Mouse (Mus musculus) limb, embryonic 10.5 days (tissue): ENCODE data around the gene Cnst. TPM values are rescaled to one million over a fixed set of nuclear protein-coding genes. Genes with fewer than 3 reads are reported as not detected.

Source experiments
- DNase-seq: peaks from one replicate; pipeline ENCODE4 v3.0.0-alpha.2; 2017; ENCODE audit warnings: low spot score
- H3K27ac ChIP-seq: fragments of 300-500 bp; sonication (generic); 2 replicates; pipeline ENCODE4 v1.5.1; 2016; ENCODE audit warnings: mild to moderate bottlenecking
- H3K27me3 ChIP-seq: fragments of 300-500 bp; sonication (generic); 2 replicates; pipeline ENCODE4 v1.6.1; 2016; ENCODE audit warnings: low read depth, mild to moderate bottlenecking; ENCODE audit not compliant: poor library complexity, severe bottlenecking
- H3K36me3 ChIP-seq: fragments of 300-500 bp; sonication (generic); 2 replicates; pipeline ENCODE4 v1.6.1; 2016; ENCODE audit warnings: mild to moderate bottlenecking, moderate library complexity
- H3K4me1 ChIP-seq: fragments of 300-500 bp; sonication (generic); 2 replicates; pipeline ENCODE4 v1.6.1; 2016
- H3K4me3 ChIP-seq: fragments of 300-500 bp; sonication (generic); 2 replicates; pipeline ENCODE4 v1.5.1; 2016; ENCODE audit warnings: mild to moderate bottlenecking, moderate library complexity
- H3K9me3 ChIP-seq: fragments of 300-500 bp; sonication (generic); replicated peaks from 2 replicates; pipeline ENCODE4 v1.6.1; 2016; ENCODE audit warnings: mild to moderate bottlenecking
- WGBS: fragments of 180-500 bp; shearing (Covaris S2); methylation state at CpG from one replicate; pipeline ENCODE4 v1.1.7; 2016; 5-methylcytosine and 5-hydroxymethylcytosine counted together
- polyA plus RNA-seq: library from polyadenylated mRNA; unstranded; fragments of >200 nt; fragmentation: Nextera tagmentation; extraction: Ambion mirVana; gene quantifications from 2 replicates; pipeline ENCODE4 v1.2.1, GENCODE M21; 2016

The Cnst gene
- polyA plus RNA-seq, 1 experiment from 2014 or later: 17.0 TPM

DNA sequence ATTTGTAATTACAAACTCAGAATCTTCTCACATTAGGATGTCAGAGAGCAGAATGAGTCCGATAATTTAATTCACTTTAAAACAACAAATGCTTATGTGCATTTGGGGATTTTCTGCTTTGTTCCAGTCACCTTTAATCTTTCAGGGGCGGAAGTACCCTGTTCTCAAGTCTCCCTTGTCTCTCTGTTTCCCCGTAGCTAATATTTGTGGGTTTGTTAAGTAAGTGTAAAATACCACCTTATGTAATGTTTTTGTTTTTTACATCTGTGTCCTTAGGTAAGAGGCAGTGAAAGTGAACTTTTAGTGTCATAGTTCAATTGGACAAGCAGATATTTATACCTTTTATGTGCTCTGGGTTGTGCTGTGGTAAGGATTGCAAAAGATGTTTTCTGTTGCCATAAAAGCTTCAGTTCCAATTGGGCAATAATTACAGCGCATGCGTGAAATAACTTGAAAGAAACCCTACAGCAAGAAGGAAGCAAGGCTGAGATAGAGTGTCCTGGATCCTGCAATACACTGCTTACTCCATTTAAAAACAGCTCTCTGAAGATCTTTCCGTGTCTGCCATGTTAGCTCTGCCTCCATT, 14.8 kb downstream of the Cnst start:
- no peaks in the 10 kb centered on the region for H3K9me3 ChIP-seq
- H3K27ac ChIP-seq: no peak overlapping the region
- no peak overlapping the region for H3K4me3 ChIP-seq
- DNase-seq: no peak
- no peaks in the 10 kb centered on the region for H3K36me3 ChIP-seq
- peaks cover 8% of the 10 kb centered on the region for H3K4me1 ChIP-seq
- WGBS: 93% methylated on average over 6 of the region's 6 CpGs
- H3K27me3 ChIP-seq: no peaks in the 10 kb centered on the region

DNA sequence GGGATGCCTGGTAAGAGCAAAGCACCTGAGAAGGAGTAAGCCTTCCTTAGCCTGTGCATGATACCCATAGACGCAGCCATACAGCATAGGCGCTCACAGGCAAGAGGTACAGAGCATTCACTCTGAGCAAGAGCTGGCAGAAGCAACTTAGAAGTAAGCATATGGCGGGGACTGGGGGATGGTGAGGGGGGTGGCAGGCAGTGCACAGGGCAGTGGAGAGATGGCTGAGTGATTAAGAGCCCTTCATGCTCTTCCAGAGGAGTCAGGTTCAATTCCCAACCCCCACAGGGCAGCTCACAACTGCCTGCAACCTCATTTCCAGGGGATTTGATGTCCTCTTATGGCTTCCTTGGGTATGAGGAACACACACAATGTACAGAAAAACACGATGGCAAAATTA, 17.0 kb downstream of the Cnst start:
- Histone ChIP-seq H3K36me3 (no peaks in the 10 kb centered on the region), H3K4me3 (no peak overlapping the region), H3K4me1 (peaks cover 17% of the 10 kb centered on the region), H3K27me3 (no peaks in the 10 kb centered on the region), H3K9me3 (no peaks in the 10 kb centered on the region), H3K27ac (no peak overlapping the region)
- 85% methylated on average over 4 of the region's 4 CpGs for WGBS
- DNase-seq: no peak

DNA sequence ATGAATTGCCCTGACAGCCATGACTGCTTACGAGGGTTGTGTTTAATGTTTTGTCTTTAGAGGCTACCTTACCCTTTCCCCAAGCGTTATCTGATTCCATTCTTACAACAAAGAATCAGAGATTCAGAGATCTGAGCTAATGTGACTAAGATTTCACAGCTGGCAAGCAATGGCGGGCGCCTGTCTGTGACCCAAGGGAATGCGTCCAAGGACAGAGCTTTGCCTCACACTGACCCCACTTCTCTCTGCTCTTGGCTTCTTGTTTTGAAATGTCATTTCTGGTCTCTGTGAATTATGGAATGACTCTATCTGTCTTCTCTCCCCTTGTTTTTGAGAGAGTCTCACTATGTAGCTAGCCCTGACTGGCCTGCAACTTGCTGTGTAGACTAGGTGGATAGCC, 17.8 kb downstream of the Cnst start:
- Histone ChIP-seq H3K9me3 (no peaks in the 10 kb centered on the region), H3K4me3 (no peak overlapping the region), H3K27me3 (no peaks in the 10 kb centered on the region), H3K27ac (no peak overlapping the region), H3K4me1 (peaks cover 17% of the 10 kb centered on the region), H3K36me3 (no peaks in the 10 kb centered on the region)
- WGBS: 84% methylated on average over 5 of the region's 5 CpGs
- no peak for DNase-seq

DNA sequence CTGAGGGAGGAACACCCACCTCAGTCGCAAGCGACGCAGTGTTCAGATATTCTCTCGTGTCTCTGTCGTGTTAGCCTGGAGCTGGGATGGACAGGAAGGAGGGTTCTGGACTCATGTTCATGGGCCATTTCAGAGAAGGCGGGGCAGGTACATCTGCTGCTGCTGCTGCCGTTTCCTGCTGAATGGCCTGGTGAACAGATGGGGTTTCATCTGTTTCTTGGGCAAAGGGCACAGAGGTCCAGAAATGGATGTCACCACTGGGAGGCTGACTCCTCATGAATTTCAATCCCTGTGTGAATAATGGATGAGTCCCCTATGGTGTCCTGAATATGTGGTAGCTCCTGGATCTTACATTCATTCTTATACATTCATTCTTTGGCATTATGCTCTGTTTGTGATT, 21.4 kb downstream of the Cnst start:
- peaks cover 17% of the 10 kb centered on the region for H3K4me1 ChIP-seq
- H3K27me3 ChIP-seq: no peaks in the 10 kb centered on the region
- H3K4me3 ChIP-seq: no peak overlapping the region
- no peaks in the 10 kb centered on the region for H3K9me3 ChIP-seq
- no peak overlapping the region for H3K27ac ChIP-seq
- 70% methylated on average over 7 of the region's 7 CpGs for WGBS
- no peaks in the 10 kb centered on the region for H3K36me3 ChIP-seq
- DNase-seq: no peak

DNA sequence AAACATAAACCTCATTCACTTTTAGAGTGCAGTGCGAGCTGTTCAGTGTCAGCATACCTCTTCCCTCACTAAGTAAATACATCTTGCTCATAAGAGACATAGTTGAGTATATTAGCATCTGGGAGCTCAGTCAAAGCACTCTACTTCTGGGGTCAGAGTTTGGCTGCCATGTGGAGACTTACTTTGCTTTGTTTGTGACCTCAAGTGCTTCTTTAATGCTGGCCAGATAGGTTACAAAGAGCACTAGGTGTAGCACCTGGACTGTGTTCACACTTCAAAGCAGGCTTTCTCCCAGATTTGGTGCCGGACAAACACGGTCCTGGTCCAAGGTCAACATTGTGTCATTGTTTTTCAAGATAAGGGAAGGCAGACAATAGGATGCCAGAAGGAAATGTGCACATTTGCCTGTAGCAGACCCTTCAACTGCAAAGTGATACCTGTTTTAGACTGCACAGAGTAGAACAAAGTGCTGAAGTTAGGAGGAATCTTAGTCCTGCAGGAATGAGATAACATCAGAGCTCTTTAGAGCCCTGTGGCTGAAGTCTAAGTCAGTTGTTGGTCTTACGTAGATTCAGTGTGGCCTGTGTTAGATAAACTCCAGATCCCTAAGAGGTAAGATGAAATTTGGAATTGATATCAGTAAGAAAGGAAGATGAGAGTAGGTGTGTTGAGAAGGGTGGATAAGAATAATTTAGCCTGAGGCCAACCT, 22.7 kb downstream of the Cnst start:
- Histone ChIP-seq H3K36me3 (no peaks in the 10 kb centered on the region), H3K27ac (no peak overlapping the region), H3K9me3 (no peaks in the 10 kb centered on the region), H3K4me1 (peaks cover 10% of the 10 kb centered on the region), H3K27me3 (no peaks in the 10 kb centered on the region), H3K4me3 (no peak overlapping the region)
- 82% methylated on average over 4 of the region's 4 CpGs for WGBS
- DNase-seq: no peak

DNA sequence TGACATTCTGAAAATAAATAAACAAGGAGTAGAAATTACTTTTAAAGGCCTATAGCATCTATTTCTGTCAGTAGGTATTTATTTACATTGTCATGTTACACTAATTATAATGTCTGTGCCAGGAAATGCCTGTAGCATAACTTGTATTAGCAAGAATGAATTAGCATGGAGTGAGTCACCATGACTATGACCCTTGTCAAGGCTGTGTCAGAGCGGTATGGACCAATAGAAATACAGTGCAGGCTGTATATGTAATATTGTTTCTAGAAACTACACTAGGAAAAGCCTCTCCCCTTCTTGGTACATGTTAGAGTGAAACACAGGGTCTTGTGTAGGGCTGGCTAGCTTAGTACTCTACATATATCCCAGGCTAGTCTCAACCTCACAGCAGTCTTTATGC, 24.3 kb downstream of the Cnst start:
- WGBS: 92% methylated on average over 1 of the region's 1 CpGs
- no peak for DNase-seq
- no peak overlapping the region for H3K4me3 ChIP-seq
- no peaks in the 10 kb centered on the region for H3K9me3 ChIP-seq
- H3K27ac ChIP-seq: no peak overlapping the region
- no peaks in the 10 kb centered on the region for H3K27me3 ChIP-seq
- H3K36me3 ChIP-seq: no peaks in the 10 kb centered on the region
- peaks cover 15% of the 10 kb centered on the region for H3K4me1 ChIP-seq

DNA sequence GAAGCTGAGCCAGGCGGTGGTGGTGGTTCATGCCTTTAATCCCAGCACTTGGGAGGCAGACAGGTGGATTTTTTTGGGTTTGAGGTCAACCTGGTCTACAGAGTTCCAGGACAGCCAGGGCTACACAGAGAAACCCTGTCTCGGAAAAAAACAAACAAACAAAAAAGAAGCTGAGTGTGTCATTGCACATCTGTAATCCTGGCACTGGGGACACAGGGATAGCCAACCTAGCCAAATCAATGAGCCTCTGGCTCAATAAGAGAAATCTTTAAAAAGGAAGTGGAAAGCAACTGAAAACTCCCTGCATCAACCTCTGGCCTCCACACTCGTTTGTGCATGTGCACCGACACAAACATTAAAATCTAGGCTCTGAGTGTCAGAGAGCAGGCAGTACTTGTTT, 25.5 kb downstream of the Cnst start:
- 90% methylated on average over 4 of the region's 4 CpGs for WGBS
- H3K9me3 ChIP-seq: no peaks in the 10 kb centered on the region
- H3K36me3 ChIP-seq: no peaks in the 10 kb centered on the region
- no peak overlapping the region for H3K27ac ChIP-seq
- no peaks in the 10 kb centered on the region for H3K27me3 ChIP-seq
- no peak overlapping the region for H3K4me3 ChIP-seq
- no peak for DNase-seq
- H3K4me1 ChIP-seq: peaks cover 15% of the 10 kb centered on the region

DNA sequence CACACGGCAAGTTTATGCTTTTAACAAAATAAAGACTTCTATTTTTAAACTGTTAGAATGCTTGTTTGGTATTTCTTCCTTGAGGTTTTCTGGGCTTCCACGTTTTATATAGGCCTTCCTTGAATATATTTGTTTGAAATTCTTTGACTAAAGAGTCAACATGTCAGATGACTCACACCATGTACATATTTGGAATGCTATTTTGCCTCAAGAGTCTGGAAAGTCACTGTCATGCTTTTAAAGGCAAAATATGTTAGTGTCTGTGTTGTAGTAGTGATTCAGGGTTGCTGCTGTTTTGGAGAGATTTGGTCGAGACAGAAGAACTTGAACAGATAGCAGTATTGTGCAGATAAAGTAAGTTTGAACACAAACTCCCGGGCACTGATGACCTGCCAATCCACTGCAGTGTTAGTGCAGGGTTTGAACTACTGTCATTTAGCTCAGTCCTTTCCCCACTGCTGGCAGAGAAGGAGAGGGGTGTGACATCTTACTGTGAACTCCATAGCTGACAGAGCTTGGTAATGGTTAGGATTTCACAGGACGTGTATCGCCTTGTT, 27.6 kb downstream of the Cnst start:
- 89% methylated on average over 6 of the region's 6 CpGs for WGBS
- no peaks in the 10 kb centered on the region for H3K27me3 ChIP-seq
- no peak overlapping the region for H3K4me3 ChIP-seq
- no peak overlapping the region for H3K27ac ChIP-seq
- no peaks in the 10 kb centered on the region for H3K9me3 ChIP-seq
- DNase-seq: no peak
- no peaks in the 10 kb centered on the region for H3K36me3 ChIP-seq
- peaks cover 6% of the 10 kb centered on the region; the same call in 1 of the 2 replicates for H3K4me1 ChIP-seq

DNA sequence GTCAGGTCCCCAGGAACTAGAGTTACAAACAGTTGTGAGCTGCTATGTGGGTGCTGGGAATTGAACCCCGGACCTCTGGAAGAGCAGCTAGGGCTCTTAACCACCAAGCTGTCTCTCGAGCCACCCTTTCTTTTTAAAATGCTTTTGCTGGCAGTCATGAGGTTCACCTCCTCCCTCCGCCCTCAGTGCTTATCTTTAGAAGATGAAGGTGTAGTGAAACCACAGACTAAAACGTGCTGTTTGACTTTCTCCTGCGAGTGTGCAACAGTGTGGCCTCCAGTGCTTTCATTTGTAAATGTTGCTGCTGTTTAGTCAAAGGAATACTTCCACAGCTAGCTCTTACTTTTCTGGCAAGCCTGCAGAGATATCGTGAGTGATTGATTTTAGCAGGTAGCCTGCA, 32.5 kb downstream of the Cnst start:
- H3K4me1 ChIP-seq: peaks cover 6% of the 10 kb centered on the region; the same call in 1 of the 2 replicates
- no peaks in the 10 kb centered on the region for H3K27me3 ChIP-seq
- peaks cover 10% of the 10 kb centered on the region; the same call in 1 of the 2 replicates for H3K36me3 ChIP-seq
- H3K4me3 ChIP-seq: no peak overlapping the region
- DNase-seq: no peak
- WGBS: 82% methylated on average over 6 of the region's 6 CpGs
- H3K27ac ChIP-seq: no peak overlapping the region
- no peaks in the 10 kb centered on the region for H3K9me3 ChIP-seq

DNA sequence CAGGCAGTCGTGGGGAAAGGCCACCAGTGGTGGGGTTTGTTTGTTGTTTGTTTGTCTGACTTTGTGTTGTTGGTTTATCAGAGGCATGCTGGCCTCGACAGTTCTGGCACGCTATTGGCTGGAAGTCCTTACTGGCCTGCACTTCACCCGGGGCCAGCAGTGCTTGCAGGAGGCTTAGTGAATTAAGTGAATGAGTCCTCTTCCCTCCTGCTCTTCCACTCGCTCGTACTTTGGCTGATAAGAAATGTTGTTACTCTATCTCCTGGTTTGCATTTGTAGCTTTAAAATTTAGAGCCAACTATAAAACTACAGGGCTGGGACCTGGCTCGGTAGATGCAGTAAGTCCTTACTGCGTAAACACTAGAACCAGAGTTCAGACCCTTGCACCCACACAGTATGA, 34.0 kb downstream of the Cnst start:
- WGBS: 72% methylated on average over 8 of the region's 8 CpGs
- Histone ChIP-seq H3K27ac (no peak overlapping the region), H3K27me3 (no peaks in the 10 kb centered on the region), H3K9me3 (no peaks in the 10 kb centered on the region), H3K4me3 (no peak overlapping the region), H3K4me1 (peaks cover 4% of the 10 kb centered on the region; the same call in 1 of the 2 replicates), H3K36me3 (peaks cover 10% of the 10 kb centered on the region; the same call in 1 of the 2 replicates)
- DNase-seq: no peak

DNA sequence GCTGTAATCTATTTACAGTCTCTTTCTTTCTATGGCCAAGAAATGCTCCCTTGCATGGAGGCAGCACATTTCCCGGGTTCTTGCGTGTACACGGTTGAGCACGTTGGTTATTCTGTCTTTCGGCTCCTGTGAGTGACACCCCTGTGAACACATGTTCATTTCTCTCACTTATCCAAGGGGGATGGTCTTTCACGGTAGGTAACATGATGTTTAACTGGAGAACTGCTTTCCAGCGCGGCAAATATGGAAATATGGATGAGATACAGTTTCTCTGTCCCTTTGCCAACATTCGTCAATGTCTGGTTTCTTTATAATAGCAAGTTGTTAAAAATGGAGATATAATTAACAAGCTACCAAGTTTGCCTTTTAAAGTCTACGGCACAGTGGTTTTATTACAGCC, 35.3 kb downstream of the Cnst start:
- 90% methylated on average over 10 of the region's 10 CpGs for WGBS
- Histone ChIP-seq H3K36me3 (peaks cover 10% of the 10 kb centered on the region; the same call in 1 of the 2 replicates), H3K4me1 (peaks cover 13% of the 10 kb centered on the region), H3K27me3 (no peaks in the 10 kb centered on the region), H3K9me3 (no peaks in the 10 kb centered on the region), H3K4me3 (no peak overlapping the region), H3K27ac (no peak overlapping the region)
- DNase-seq: no peak

DNA sequence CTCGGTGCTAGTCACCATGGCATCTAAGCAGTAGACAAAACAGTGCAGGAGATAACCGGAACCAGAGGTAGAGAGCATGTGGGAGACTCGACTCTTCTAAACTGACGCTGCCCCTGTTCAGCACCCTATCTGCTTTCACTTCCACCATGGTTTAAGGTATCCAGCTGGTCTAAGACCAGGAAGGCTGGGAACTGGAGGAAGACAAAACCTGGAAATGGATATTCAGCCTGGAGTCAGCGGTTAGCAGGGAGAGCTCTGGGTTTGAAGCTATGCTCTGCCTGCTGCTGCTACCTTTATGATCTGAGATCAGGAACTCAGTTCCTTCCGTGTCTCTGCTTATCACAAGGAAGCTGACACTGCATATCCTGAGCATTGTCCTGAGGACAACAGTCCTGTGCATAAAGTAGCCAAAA, 35.9 kb downstream of the Cnst start:
- peaks cover 10% of the 10 kb centered on the region; the same call in 1 of the 2 replicates for H3K36me3 ChIP-seq
- H3K4me3 ChIP-seq: no peak overlapping the region
- no peaks in the 10 kb centered on the region for H3K27me3 ChIP-seq
- H3K27ac ChIP-seq: 0 out of 2 replicates have a peak overlapping the region, but pooled peaks have one; percentile 22
- H3K4me1 ChIP-seq: peaks cover 19% of the 10 kb centered on the region
- no peak for DNase-seq
- H3K9me3 ChIP-seq: no peaks in the 10 kb centered on the region
- WGBS: 58% methylated on average over 6 of the region's 6 CpGs

DNA sequence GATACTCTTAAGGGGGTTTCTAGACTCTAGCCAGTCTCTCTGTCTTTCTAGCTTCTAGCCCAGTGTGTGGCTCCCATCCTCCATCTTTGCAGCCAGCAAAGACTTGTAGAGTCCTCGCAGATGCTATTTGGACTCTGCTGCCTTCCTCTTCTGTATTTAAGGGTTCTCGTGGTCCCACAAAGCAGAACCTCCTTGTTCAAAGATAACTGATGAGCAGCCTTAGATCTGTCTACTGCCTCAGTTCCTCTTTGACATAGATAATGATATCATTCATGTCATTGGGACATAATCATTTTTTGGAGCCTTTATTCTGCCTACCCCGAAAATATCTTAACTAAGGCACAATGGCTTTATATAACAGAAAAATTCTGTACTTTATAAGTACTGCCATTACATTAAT, 36.9 kb downstream of the Cnst start:
- Histone ChIP-seq H3K4me1 (peaks cover 26% of the 10 kb centered on the region), H3K9me3 (no peaks in the 10 kb centered on the region), H3K36me3 (peaks cover 10% of the 10 kb centered on the region; the same call in 1 of the 2 replicates), H3K27me3 (no peaks in the 10 kb centered on the region), H3K27ac (no peak overlapping the region), H3K4me3 (no peak overlapping the region)
- no peak for DNase-seq
- 90% methylated on average over 3 of the region's 3 CpGs for WGBS
